Mouse (Mus musculus): ENCODE measurements around the gene Mitf.

The Mitf gene

GRCm38 (mm10) chr6:97950033-97950881 is 143.4 kb downstream of the Mitf start:
- no peak for DNase-seq (ENCODE audit: low spot score)

DNA sequence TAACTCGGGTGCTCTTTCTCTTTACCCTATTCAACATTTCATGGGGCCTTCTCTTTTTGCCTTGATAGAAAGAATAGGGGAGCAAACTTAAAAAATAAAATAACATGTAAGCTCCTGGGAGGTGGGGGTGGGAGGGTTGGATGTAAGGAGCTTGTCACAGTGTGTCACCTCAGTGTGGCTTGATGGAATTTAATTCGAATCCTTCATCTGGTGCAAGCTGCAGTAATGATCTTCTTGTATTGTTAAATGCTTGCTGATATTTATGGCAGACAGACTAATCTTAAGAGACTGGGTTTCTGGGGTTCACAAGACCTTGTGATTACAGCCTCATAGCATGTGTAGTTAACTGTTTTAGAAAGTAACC is 144.0 kb downstream of the Mitf start:
- no peak for DNase-seq (ENCODE audit: low spot score)

- DNase-seq (ENCODE audit: low spot score), result no peak
These were observed 144.9 kb downstream of the Mitf start for GRCm38 (mm10) chr6:97951711-97952110.

DNA sequence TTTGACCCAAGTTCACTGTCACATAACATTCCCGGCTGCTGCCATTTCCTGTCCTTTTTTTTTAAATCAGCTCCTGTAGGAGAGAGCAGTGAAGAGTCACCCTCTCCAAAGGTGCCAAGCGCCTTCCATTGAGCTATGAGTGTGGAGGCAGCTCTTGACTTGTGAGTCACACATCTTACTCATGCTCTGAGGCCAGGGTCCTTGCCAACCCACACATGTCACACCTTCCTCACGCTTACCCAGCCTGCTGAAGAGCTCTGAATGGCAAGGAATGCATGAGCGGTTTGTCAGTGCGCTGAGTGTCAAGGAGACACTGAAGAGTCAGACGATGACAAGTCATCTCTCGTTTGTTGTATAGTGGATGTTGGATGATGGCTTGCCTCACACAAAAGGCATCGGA is 146.0 kb downstream of the Mitf start:
- no peak for DNase-seq (ENCODE audit: low spot score)

GRCm38 (mm10) chr6:97956121-97956520 is 149.3 kb downstream of the Mitf start:
- DNase-seq (ENCODE audit: low spot score), result no peak

GRCm38 (mm10) chr6:97956636-97957035 is 149.8 kb downstream of the Mitf start:
- no peak for DNase-seq (ENCODE audit: low spot score)

DNA sequence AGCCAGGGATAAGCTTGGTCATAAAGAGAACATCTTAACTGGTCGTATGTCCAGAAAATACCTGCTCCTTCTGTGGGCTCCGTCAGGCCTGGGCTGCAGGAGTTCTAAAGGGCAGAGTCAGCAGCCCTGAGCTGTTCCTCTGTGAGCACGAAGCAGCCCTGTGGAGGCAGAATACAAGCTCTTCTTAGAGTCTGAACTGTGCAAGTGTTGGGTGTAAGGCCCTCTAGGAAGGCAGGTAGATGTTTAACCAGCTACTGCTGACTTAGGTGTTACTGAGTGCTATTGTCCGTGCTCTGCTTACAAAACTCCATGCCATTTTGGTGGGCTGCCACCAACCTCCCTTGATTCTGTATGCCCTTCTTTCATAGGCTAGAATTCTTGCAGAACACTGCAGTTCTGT is 151.4 kb downstream of the Mitf start:
- DNase-seq (ENCODE audit: low spot score), result no peak

DNA sequence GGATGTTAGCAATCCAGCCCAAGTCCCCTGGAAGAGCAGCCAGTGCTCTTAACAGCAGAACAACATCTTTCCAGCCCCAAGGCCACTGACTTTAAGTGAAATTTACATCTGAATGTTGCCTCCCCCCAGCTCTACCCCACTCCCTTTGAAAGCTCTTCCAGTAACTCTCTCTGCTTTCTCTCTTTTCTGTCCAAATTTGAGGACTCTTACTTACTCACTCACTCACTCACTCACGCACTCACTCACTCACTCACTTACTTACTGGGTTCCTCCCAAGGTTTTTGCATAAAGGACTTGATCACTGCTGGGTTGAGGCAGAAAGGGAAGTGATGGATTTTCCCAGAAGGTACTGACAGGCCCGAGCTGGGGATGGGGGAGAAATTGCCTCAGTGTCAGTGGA is 154.9 kb downstream of the Mitf start:
- no peak for DNase-seq (ENCODE audit: low spot score)

GRCm38 (mm10) chr6:97962311-97962710 is 155.5 kb downstream of the Mitf start:
- no peak for DNase-seq (ENCODE audit: low spot score)

- no peak for DNase-seq (ENCODE audit: low spot score)
These were observed 157.9 kb downstream of the Mitf start for GRCm38 (mm10) chr6:97964750-97965149.

- DNase-seq (ENCODE audit: low spot score), result no peak
These were observed 174.8 kb downstream of the Mitf start for GRCm38 (mm10) chr6:97981668-97982067.

GRCm38 (mm10) chr6:97985658-97986057 is 178.8 kb downstream of the Mitf start:
- DNase-seq (ENCODE audit: low spot score), result no peak

DNA sequence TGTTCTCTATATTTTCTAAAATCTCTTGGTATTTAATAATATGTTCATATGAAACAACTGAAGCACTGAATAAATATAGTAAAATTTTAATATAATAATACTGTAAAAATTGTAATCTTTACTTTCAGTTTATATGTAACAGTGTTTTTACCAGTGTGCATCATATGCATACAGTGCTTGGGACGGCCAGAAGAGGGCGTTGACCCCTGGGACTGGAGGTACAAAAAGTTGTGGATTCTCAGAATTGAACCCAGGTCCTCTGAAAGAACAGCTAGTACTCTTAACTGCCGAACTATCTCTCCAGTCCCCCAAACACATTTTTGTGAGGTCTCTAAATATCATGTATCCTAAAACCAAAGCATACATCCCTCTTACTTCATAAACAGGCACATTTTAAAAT is 179.6 kb downstream of the Mitf start:
- no peak for DNase-seq (ENCODE audit: low spot score)

DNA sequence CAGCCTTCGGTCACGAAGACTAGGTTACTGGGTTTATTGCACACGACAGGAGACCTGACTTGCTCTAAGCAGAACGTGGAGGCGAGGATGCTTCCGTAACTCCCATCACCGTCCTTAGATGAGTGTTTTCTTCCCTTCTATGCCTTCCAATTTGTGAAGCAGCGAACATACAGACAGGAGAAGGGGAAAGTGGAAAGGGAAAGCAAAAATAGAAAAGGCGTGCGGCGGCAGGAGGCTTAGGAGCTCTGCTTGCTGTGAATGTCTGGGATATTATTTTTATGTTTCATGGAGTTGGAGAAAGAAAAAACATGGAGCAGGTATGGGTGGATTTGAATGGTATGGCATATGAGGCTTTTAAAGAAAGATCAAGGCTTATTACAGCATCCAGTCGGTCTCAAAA is 186.7 kb downstream of the Mitf start:
- DNase-seq (ENCODE audit: low spot score), result no peak

DNA sequence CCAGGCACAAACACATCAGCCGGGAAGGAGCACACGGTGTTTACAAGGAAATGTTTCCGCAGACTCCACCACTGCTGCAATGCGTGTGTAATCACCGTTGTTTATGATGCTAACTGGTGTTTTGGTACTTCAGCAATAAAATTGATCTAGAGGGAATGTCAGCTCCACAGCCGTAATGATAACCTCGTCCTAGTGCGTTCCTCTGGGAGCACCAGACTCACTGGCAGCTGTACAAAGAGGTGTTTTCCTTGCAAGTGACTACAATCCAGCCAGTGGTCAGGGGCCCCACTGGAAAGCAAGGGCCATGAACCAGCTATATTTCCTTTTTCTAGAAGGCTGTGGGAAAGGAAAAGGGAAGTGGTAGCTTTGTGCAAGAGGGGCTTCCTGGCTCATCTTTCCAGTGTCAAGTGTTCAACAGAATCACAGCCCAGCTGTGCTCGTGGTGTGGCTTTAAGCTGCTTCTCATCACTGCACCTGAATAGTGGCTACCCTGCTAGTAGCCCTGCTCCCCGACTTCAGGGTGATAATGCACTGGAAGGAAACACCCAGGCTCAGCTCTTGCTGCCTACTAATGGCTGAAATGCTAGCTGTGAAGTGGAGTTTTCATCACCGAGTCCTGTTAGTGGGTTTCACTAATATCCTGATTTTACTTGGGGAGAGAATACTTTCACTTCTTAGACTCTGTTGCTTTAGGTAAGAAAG is 188.9 kb downstream of the Mitf start:
- no peak for DNase-seq (ENCODE audit: low spot score)

- peak; percentile 62 for DNase-seq (ENCODE audit: low spot score)
These were observed 194.7 kb downstream of the Mitf start for GRCm38 (mm10) chr6:98001551-98001950.

DNA sequence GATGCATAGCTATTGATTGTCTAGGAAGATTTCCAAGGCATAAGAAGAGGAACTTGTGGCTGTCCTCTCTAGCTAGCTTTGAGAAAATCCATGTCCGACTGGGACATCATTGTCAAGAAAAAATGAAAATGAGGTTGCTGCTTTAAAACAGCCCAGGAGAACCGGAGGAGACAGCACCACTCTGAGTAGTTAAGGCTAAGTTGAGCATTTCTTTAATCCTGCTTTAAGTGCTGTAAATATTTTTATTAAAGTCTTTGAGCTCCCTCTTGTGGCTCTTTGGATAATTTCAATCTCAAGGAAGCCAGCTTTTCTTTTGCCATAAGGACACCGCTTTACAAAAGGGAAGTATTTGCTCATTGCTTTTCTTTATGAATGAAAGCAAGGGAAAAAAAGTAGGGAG is 196.3 kb downstream of the Mitf start:
- DNase-seq (ENCODE audit: low spot score), result no peak

DNA sequence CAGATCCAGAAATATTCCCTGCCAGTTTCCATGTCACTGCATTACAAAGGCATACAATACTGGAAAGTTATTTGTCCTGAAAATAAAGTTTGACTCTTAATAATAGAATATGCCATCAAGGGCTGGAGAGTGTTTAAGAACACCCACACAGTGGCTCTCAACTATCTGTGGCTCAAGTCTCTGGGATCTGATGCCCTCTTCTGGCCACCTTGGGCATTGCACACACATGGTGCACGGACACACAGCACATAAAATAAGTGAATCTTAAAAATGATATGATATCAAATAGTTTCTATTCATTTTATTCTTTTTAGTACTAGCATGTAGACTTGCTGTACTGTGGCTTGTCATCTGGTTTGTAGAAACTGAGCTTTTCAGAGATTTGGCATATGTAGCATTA is 198.7 kb downstream of the Mitf start:
- no peak for DNase-seq (ENCODE audit: low spot score)

GRCm38 (mm10) chr6:98015066-98015465 is 208.2 kb downstream of the Mitf start:
- no peak for DNase-seq (ENCODE audit: low spot score)

GRCm38 (mm10) chr6:98015819-98016218 is 209.0 kb downstream of the Mitf start:
- no peak for DNase-seq (ENCODE audit: low spot score)

GRCm38 (mm10) chr6:98023876-98024275 is 217.0 kb downstream of the Mitf start:
- no peak for DNase-seq (ENCODE audit: low spot score)

- DNase-seq (ENCODE audit: low spot score), result no peak
These were observed 231.7 kb downstream of the Mitf start for GRCm38 (mm10) chr6:98038513-98038912.

GRCm38 (mm10) chr6:98041795-98042194 is 234.9 kb downstream of the Mitf start:
- no peak for DNase-seq (ENCODE audit: low spot score)

Measured in ovary, adult 18-20 months (tissue).